Mouse (Mus musculus): Measurements from ENCODE around the gene Cyth1.

The Cyth1 gene

GRCm38 (mm10) chr11:118225056-118225836, 23.1 kb downstream of the Cyth1 start:
- no peak for DNase-seq (ENCODE audit: low read depth, low spot score)

GRCm38 (mm10) chr11:118223416-118224067, 24.9 kb downstream of the Cyth1 start:
- peak; percentile 21 for DNase-seq (ENCODE audit: low read depth, low spot score)

- DNase-seq (ENCODE audit: low read depth, low spot score) = peak; percentile 56
These were observed 25.5 kb downstream of the Cyth1 start for GRCm38 (mm10) chr11:118222917-118223316.

- peak; percentile 36 for DNase-seq (ENCODE audit: low read depth, low spot score)
These were observed 26.0 kb downstream of the Cyth1 start for GRCm38 (mm10) chr11:118222351-118222885.

- peak; percentile 80 for DNase-seq (ENCODE audit: low read depth, low spot score)
These were observed 27.7 kb downstream of the Cyth1 start for GRCm38 (mm10) chr11:118220561-118221262.

- no peak for DNase-seq (ENCODE audit: low read depth, low spot score)
These were observed 29.3 kb downstream of the Cyth1 start for GRCm38 (mm10) chr11:118219066-118219465.

GRCm38 (mm10) chr11:118216468-118216867, 31.9 kb downstream of the Cyth1 start:
- no peak for DNase-seq (ENCODE audit: low read depth, low spot score)

- peak; percentile 14 for DNase-seq (ENCODE audit: low read depth, low spot score)
These were observed 32.4 kb downstream of the Cyth1 start for GRCm38 (mm10) chr11:118215928-118216458.

- DNase-seq (ENCODE audit: low read depth, low spot score) = peak; percentile 39
These were observed 35.7 kb downstream of the Cyth1 start for GRCm38 (mm10) chr11:118212636-118213112.

GRCm38 (mm10) chr11:118211749-118212635, 36.4 kb downstream of the Cyth1 start:
- DNase-seq (ENCODE audit: low read depth, low spot score) = no peak

- no peak for DNase-seq (ENCODE audit: low read depth, low spot score)
These were observed 37.4 kb downstream of the Cyth1 start for GRCm38 (mm10) chr11:118210962-118211361.

- DNase-seq (ENCODE audit: low read depth, low spot score) = no peak
These were observed 38.3 kb downstream of the Cyth1 start for GRCm38 (mm10) chr11:118210116-118210515.

GRCm38 (mm10) chr11:118209376-118209775, 39.0 kb downstream of the Cyth1 start:
- DNase-seq (ENCODE audit: low read depth, low spot score) = no peak

- no peak for DNase-seq (ENCODE audit: low read depth, low spot score)
These were observed 39.6 kb downstream of the Cyth1 start for GRCm38 (mm10) chr11:118208672-118209272.

GRCm38 (mm10) chr11:118207424-118208033, 40.9 kb downstream of the Cyth1 start:
- no peak for DNase-seq (ENCODE audit: low read depth, low spot score)

GRCm38 (mm10) chr11:118206267-118206666, 42.1 kb downstream of the Cyth1 start:
- no peak for DNase-seq (ENCODE audit: low read depth, low spot score)

GRCm38 (mm10) chr11:118203469-118203868, 44.9 kb downstream of the Cyth1 start:
- DNase-seq (ENCODE audit: low read depth, low spot score) = peak; percentile 48

GRCm38 (mm10) chr11:118202410-118203233, 45.8 kb downstream of the Cyth1 start:
- peak; percentile 35 for DNase-seq (ENCODE audit: low read depth, low spot score)
